Mouse (Mus musculus) stomach, postnatal 0 days (tissue): Measurements from ENCODE around the gene Copa.

ENCODE experiments used
- CTCF ChIP-seq: IDR thresholded peaks from 2 replicates; pipeline ENCODE4 v1.5.1; 2016; ENCODE audit warnings: antibody characterized with exemption, low read depth, mild to moderate bottlenecking, moderate library complexity
- EP300 ChIP-seq: optimal IDR thresholded peaks from 2 replicates; pipeline ENCODE3; 2016; ENCODE audit warnings: antibody characterized with exemption

- TF ChIP-seq CTCF (no peak), EP300 (no peak)
These were observed 34.6 kb downstream of the Copa start for GRCm38 (mm10) chr1:172116948-172117347.
